Mouse (Mus musculus): ENCODE results near the gene Capn7. TPM values are rescaled to one million over a fixed set of nuclear protein-coding genes. Genes with fewer than 3 reads are reported as not detected.

Gene Capn7
- total RNA-seq, 1 experiment from 2014 or later = 79.4 TPM

DNA sequence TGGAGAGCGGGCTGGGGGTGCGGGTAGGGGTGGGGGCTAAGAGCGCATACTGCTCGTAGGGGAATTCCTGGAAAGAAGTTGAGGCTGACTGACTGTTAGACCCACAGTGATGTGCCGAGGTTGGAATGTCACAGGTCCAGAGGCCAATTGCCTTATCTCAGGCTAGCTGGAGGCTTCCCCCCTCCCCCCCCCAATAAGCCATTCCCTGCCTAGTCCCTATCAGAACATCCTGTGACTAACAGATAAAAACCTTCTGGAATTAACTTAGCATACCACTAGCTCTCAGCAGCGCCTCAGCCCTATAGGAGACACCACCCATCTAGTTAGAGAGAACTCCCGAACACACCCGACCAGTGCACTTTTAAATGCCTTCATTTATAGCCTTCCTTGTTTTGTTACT, 67.6 kb downstream of the Capn7 start:
- ATAC-seq (replicated peaks in 1 of 2; ENCODE audit: insufficient read depth in 1 of 2, low FRiP score in 2 of 2, low TSS enrichment in 1 of 2, low read depth in 1 of 2, poor library complexity in 2 of 2, severe bottlenecking in 2 of 2) = no peak

DNA sequence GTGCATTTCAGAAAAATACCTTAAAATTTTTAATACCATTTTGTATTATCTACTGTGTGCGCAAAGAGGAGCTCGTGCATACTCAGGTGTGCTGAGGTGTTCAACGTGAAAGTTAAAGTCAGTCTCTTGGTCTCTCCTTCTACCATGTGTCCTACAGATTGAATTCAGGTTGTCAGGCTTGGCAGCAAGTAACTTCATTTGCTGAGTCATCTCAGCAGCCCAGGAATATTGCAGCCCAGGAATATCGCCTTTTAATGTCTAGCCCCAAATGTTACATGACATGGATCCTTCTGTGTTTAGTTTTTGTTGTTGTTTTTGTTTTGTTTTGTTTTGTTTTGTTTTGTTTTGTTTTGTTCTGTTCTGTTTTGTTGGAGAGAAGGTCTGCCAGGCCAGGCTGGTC, 68.2 kb downstream of the Capn7 start:
- no peak for ATAC-seq (replicated peaks in 1 of 2; ENCODE audit: insufficient read depth in 1 of 2, low FRiP score in 2 of 2, low TSS enrichment in 1 of 2, low read depth in 1 of 2, poor library complexity in 2 of 2, severe bottlenecking in 2 of 2)

DNA sequence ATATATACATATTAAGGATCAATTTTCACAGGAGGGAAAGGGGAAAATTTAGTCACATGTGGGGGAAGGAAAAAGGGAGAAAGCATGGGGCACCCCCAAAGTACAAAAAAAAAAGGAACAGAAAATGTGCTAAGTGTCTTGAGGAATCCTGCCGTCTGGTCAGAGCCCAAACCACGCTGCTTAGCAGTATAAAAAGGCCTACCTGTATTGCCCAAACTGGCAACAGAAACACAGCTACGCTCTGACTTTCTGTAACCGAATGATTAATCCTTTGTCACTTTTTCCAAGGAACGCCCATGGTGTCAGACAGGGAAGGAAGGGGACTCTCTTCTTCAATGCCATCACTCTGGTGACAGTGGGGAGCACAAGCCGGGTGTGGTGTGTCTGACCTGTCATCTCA, 69.2 kb downstream of the Capn7 start:
- ATAC-seq (replicated peaks in 1 of 2; ENCODE audit: insufficient read depth in 1 of 2, low FRiP score in 2 of 2, low TSS enrichment in 1 of 2, low read depth in 1 of 2, poor library complexity in 2 of 2, severe bottlenecking in 2 of 2) = no peak

DNA sequence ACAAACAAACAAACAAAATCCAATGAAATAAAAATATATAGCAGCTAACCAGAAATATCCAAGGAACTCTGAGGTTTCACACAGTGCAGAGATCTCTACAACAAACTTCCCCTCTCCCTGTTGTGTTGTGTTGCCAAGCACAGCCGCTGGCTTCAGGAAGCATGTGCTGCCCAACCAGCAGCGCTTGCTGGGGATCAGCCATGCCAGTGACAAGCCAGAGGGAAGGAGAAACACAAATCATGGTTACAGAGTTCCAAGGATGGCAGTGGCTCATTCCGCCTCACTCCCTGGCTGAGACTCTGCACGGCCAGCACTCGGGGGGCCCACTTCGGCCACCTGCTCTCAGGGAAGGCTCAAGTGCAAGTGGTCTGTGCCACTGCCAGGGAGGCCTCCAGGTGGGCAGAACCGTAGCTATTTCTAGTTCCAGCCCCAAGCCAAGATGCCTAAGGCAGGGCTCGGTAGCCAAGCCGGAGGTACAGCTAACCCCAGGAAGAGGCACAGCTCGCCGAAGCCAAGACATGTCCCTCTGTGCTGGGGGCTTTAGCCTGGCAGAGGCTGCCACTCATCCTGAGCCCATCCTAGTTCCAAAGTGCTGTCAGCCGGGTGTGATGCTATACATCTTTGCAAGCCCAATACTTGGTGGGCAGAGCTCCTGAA, 69.8 kb downstream of the Capn7 start:
- ATAC-seq (replicated peaks in 1 of 2; ENCODE audit: insufficient read depth in 1 of 2, low FRiP score in 2 of 2, low TSS enrichment in 1 of 2, low read depth in 1 of 2, poor library complexity in 2 of 2, severe bottlenecking in 2 of 2) = no peak

DNA sequence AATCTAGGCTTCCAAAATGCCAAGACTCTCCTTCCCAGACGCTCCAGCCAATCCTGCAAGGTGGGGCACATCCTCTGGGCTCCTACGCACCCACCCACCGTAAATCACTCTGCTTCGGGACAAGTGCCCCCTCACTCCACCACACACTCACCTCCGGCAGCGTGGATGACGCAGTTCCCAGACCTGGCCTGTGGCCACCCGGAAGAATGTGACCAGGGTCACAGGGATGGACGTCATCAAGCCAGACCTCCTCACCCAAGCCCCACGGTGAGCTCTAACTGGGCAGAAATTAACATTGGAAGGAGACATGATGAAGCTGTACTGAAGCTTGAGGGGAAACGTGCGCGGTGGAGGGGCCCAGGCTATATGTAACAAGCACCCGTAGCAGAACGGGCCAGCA, 70.8 kb downstream of the Capn7 start:
- ATAC-seq (replicated peaks in 1 of 2; ENCODE audit: insufficient read depth in 1 of 2, low FRiP score in 2 of 2, low TSS enrichment in 1 of 2, low read depth in 1 of 2, poor library complexity in 2 of 2, severe bottlenecking in 2 of 2) = no peak

DNA sequence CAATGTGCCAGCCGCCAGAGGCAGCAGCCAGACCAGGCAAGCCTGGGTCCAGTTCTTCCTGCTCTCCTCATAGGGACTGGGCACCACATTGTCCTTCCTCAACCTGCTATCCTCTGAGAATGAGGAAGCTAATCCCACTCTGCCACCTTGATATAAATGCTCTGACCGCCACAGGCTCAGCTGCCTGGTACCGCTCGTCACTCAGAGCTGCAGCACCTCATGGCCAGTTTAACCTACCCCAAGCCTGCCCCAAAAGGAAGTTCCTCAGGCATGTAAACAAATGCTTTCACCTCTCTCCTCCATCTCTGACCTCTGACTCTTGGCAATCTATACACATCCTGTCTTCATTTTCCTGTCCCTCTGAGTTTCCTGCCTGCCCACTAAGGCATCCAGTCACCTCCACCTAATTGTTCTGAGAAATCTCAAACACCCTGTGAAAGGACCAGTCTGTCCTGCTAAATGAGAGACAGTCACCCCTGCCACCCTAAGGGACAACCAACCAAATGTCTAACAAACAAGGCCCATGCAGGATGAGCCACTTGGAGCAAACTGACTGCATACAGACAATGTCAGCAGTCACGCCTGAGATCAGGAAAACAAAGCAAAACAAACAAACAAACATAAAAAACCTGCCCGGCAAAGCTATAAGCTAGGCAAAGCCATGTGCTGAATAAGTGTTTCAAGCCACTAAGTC, 71.6 kb downstream of the Capn7 start:
- ATAC-seq (replicated peaks in 1 of 2; ENCODE audit: insufficient read depth in 1 of 2, low FRiP score in 2 of 2, low TSS enrichment in 1 of 2, low read depth in 1 of 2, poor library complexity in 2 of 2, severe bottlenecking in 2 of 2) = peak; percentile 42 to 58; a peak in 3 of 4 replicates

DNA sequence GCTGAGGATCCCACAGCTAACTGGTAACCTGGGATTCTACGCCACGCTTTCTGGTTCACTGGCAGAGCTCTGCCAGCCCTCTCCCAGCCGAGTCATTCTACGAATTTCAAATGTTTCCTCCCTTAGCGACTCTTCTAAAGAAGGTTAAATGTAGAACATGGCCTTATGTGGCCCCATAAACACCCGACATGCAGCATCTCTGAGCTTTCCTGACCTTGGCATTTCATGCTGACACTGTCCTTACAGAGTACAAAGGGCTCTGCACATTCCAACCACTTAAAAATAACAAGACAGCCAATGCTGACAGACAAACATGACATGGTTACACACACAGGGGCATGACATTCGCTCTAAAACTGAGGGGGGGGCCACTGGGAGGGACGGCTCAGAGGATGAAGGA, 72.2 kb downstream of the Capn7 start:
- no peak for ATAC-seq (replicated peaks in 1 of 2; ENCODE audit: insufficient read depth in 1 of 2, low FRiP score in 2 of 2, low TSS enrichment in 1 of 2, low read depth in 1 of 2, poor library complexity in 2 of 2, severe bottlenecking in 2 of 2)

DNA sequence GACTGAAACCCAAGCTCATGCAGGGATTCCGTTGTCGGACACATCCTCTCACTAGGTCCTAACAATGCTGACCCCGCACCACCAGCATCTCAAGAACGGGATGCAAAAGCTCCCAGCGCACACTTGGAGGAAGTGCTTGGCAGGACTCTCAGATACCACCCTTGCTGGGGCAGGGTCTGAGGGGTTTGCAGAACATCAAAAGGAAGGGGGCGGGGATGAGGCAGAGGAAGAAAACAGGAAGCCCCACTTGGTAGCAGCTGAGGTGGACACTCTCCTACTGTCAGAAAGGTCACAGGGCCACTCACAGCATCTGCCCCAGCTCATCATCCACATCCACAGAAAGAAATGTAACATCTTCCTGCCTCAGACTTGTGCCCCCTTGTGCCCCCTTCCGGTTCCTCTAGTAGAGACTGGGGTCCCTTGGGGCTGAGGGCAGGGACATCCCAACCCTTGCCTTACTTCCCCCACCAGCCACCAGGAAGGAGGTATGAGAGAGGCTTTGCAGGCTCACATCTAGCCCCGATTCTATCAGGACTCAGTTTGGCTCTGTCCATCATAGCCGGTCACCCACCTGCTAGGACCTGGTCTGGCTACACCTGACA, 73.8 kb downstream of the Capn7 start:
- no peak for ATAC-seq (replicated peaks in 1 of 2; ENCODE audit: insufficient read depth in 1 of 2, low FRiP score in 2 of 2, low TSS enrichment in 1 of 2, low read depth in 1 of 2, poor library complexity in 2 of 2, severe bottlenecking in 2 of 2)

DNA sequence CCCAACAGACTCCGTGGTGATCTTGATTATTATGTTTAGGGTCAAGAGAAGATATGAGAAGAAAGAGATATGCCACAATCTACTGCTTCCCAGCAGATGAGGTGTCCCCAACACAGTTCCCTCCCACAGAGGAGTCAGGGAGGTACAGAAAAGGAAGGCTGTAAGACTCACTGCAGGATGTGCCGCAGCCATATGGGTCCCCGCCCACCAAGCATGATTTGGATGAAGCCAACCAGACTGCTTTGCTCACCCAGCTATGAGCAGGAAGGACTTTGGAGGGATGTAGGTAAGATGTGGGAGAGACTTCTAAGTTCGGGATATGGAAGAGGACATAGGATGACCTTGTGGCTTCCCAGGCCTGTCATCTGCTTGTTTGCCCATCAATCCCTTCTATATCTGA, 74.3 kb downstream of the Capn7 start:
- no peak for ATAC-seq (replicated peaks in 1 of 2; ENCODE audit: insufficient read depth in 1 of 2, low FRiP score in 2 of 2, low TSS enrichment in 1 of 2, low read depth in 1 of 2, poor library complexity in 2 of 2, severe bottlenecking in 2 of 2)

DNA sequence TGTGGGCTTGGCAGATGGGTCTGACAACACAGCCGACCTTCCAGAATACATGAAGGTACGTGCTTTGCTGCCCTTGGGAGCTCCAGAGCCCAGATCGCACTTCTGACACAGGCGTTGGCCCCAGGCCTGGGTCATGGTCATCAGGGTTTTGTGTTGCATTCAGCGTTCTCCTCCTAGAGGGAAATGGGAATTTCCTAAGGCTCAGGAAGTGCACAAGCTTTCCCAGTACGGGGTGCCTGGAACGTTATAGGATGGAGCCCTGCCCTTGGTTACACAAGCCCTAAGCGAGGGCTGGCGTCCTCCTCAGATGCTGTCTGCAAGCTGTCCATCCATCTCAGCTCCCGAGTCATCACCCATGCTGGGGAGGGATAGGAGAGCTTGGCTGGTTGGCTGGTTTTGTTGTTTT, 76.2 kb downstream of the Capn7 start:
- no peak for ATAC-seq (replicated peaks in 1 of 2; ENCODE audit: insufficient read depth in 1 of 2, low FRiP score in 2 of 2, low TSS enrichment in 1 of 2, low read depth in 1 of 2, poor library complexity in 2 of 2, severe bottlenecking in 2 of 2)

DNA sequence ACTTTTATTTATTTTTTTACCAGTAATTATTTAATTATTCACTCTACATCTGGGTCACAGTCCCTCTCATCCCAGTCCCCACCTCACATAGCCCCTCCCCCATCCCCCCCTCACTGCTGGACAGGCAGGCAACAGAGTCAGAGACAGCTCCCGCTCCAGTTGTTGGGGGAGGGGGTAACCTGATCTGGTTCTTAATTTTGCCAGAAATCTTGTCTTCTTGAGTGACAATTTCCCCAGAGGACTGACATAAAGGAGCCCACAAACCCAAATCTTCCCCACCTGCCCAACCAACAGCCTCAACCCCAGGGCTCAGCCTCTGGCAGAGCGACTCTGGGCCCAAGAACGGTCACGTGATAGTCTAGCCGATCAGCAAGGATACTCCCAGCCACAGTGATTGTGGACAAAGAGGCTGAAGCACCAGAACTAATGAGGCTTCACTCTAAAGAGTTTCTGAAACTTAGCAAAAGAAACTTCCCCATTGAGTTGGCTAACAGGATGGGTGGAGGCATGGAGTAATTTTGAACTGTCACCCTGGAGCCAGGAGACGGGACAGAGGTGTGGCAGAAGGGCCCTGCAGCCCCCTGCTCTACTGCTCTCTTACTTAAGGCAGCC, 77.1 kb downstream of the Capn7 start:
- peak; percentile 44 to 57; a peak in 2 of 4 replicates for ATAC-seq (replicated peaks in 1 of 2; ENCODE audit: insufficient read depth in 1 of 2, low FRiP score in 2 of 2, low TSS enrichment in 1 of 2, low read depth in 1 of 2, poor library complexity in 2 of 2, severe bottlenecking in 2 of 2)

DNA sequence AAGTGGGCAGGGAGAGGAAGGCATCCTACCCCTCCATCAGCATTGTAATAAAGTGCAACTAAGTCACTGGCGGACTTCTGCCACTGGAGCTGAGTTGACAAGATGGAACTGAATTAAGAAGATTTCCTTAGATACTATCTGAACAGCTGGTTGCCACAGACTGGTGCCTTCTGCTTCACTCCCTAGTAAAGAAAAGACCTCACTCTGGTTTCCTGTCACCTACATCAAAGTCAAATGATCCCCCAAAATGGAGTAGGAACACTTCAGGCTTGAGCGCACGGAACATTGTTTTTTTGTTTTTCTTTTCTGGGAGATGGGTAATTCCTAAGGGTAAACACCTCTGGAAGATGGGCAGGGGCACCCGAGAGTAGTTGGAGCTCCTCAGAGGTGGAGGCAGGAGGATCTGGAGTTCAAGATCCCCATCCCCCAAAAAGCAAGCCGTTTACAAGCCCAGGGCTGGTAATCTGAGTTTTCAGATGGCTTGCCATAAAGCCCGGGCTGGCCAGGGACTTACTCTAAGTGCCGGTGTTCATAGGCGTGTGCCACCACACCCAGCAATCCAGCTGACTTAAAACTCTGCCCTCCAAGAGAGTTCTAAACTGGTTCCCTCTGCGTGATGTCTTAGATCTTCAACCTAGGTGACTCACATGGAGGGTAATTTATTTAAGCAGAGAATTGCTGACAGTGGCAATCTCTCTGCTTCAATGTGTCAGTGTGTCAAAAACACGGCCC, 78.0 kb downstream of the Capn7 start:
- no peak for ATAC-seq (replicated peaks in 1 of 2; ENCODE audit: insufficient read depth in 1 of 2, low FRiP score in 2 of 2, low TSS enrichment in 1 of 2, low read depth in 1 of 2, poor library complexity in 2 of 2, severe bottlenecking in 2 of 2)

DNA sequence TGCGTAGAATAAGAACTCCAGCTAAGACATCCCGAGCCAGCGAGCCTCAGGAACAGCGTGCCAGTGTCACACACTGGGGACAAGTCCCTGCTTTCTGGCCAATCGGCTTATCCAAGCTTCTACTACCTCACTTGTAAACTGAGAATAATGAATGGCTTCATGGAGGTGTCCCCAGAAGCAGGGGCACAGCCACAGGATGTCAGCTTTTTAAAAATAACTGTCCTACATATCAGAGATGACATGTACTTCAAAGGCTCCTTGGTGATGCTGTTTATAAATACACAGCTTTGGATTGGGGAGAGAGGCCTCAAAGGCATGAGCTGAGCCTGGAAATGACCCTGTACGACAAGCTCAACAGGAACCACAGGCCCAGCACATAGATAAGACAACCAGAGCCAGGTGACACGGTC, 78.5 kb downstream of the Capn7 start:
- no peak for ATAC-seq (replicated peaks in 1 of 2; ENCODE audit: insufficient read depth in 1 of 2, low FRiP score in 2 of 2, low TSS enrichment in 1 of 2, low read depth in 1 of 2, poor library complexity in 2 of 2, severe bottlenecking in 2 of 2)

DNA sequence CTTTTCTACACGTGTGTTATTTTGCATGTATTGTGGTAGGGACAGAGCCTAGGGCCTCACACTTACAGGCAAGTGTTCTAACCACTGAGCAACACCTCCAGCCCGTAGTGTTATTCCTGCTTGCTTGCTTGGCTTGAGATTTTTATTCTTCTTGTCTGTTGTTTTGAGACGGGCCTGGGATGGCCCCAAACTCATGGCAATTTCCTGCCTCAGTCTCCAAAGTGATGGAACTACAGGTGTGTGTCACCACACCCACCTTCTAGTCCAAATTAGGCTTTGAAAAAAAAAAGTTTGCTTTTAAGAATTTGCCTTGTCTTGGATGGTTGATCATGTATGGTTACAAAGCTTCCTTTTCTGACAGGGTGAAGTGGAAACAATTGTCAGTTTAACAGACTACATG, 80.0 kb downstream of the Capn7 start:
- no peak for ATAC-seq (replicated peaks in 1 of 2; ENCODE audit: insufficient read depth in 1 of 2, low FRiP score in 2 of 2, low TSS enrichment in 1 of 2, low read depth in 1 of 2, poor library complexity in 2 of 2, severe bottlenecking in 2 of 2)

DNA sequence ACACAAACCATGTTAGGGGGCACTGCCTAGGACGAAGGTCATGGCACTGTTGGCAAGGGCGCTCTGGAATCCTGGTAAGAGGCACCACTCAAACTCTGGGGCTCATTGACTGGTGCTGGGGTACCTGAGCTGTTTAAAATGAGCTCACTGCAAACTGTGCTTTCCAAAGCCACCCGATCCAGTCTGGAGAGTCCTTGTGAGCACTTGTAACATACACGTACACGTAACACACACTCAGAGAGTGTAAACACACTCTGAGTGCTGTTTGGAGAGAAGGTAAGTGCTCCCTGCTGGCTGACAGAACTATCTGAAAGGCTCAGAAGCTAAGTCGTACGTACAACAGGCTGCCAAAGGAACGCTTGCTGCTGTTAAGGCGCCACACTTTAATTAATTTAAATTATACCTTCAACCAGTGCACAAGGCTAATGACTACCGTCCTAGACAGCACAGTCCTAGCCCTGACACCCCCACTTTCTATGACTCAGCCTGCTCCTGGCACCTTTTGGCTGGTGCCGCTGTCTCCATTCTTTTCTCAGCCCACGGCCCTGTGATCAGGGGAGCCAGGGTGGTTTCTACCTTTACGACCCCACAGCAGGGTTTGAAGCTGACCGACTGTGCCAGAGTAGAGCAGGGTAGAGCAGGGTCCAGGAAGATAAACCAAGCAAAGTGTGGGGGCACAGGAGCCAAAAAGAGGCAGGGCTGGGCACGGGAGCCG, 80.6 kb downstream of the Capn7 start:
- no peak for ATAC-seq (replicated peaks in 1 of 2; ENCODE audit: insufficient read depth in 1 of 2, low FRiP score in 2 of 2, low TSS enrichment in 1 of 2, low read depth in 1 of 2, poor library complexity in 2 of 2, severe bottlenecking in 2 of 2)

DNA sequence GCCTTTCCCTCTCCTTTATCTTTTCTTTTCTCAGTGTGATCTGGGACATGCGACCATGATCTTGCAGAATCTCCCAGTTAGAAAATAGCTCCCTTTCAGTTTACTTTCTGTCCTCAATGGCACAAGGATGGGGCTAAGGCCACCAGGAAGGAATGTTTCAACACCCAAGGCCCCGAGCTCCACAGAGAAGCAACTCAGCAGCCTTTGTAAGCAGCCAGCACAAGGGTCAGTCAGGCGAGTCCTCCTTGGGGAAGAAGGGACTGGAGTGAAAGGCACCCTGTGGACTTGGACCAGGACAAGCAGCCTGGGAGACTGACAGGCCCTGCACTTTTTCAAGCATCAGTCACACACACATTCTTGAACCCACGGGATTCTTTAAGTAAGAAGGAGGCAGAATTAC, 82.8 kb downstream of the Capn7 start:
- ATAC-seq (replicated peaks in 1 of 2; ENCODE audit: insufficient read depth in 1 of 2, low FRiP score in 2 of 2, low TSS enrichment in 1 of 2, low read depth in 1 of 2, poor library complexity in 2 of 2, severe bottlenecking in 2 of 2) = no peak

DNA sequence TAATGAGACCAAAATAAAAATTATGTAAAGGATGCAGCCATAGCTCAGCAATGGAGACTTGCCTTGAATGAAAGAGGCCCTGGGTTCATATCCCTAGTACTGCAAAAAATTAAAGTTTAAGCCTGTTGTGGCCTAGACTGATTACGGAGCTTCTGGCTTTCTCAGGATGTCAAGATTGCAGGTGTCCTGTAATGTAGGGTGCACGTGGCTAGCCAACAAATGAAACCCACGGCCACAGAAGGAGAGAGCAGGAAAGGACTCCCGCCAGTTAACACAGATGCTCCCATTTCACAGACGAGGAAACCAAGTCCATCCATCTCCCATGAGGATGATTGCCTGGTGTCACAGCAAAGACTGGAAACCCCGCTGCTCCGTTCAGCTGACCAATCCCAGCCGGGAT, 83.7 kb downstream of the Capn7 start:
- no peak for ATAC-seq (replicated peaks in 1 of 2; ENCODE audit: insufficient read depth in 1 of 2, low FRiP score in 2 of 2, low TSS enrichment in 1 of 2, low read depth in 1 of 2, poor library complexity in 2 of 2, severe bottlenecking in 2 of 2)

All from hematopoietic stem cell, adult 5-6 weeks (primary cell).